Mouse (Mus musculus): ENCODE measurements at regions not wholly inside any gene's neighbourhood (a gene's known extent, or its start where the extent isn't known, plus 50 kb on each side); places are given as distances from the start of the nearest gene placed in this dataset.

DNA sequence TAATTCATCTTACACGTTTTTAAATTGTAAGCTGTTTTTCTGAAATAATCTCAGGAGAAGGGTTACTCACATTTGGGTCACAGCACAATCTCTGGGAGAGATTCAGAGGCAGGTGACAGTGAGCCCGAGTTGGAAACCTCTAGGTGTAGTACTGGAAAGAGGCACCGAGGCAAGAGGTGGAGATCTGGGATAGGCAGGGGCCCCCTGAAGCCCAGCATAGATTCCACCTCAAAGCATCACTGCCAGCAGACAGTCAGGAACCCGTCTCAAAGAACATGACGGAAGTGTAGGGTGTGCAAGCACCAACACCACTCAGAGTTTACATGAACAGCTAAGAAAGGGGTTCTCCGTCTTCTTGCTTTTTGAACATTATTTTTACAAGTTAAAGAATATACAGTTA is 678.2 kb downstream of the Cypt12 start:
- TF ChIP-seq CTCF (IDR thresholded peaks at IDR 0.05; ENCODE audit: insufficient read depth, low read depth, low read length): no peak
- no peak for TF ChIP-seq POLR2A (IDR thresholded peaks at IDR 0.05; ENCODE audit: insufficient read depth, low read depth, low read length)

Measured in olfactory bulb, adult 2 months (tissue).